Mouse (Mus musculus): Measurements from ENCODE around the gene Kcnk12. TPM values are rescaled to one million over a fixed set of nuclear protein-coding genes. Genes with fewer than 3 reads are reported as not detected.

Kcnk12 gene
- polyA plus RNA-seq, 1 experiment from 2014 or later: not detected

DNA sequence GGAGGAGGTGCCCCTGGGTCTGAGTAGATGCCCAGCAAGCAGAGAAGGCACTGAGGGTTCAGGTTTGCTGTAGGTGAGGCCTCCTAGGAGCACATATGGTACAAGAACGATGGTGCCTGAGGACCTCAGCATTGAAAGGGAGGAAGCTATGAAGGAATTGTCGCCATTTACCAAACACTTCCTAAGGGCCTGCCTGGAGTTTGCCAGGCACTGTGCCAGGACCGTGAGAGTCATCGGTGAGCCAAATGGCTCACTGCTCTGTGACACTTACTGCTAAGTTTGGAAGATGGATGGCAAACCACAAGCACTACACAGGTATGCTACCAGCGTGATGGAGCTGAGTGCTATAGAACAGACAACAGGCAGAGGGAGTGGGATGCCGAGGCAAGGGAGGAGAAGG lies 30.9 kb downstream of the Kcnk12 start:
- Histone ChIP-seq H3K4me2 (ENCODE audit: low read length) (no peak overlapping the region), H3K9ac (ENCODE audit: low read length) (no peak overlapping the region), H3K27ac (replicated peaks in 1 of 2; ENCODE audit: control insufficient read depth in 1 of 2, insufficient read depth in 1 of 2, low read depth in 2 of 2, low read length in 2 of 2) (no peak overlapping the region), H3K4me1 (ENCODE audit: control insufficient read depth in 2 of 2, insufficient read depth in 2 of 2, low read length in 2 of 2) (no peaks in the 10 kb centered on the region), H3K36me3 (ENCODE audit: control insufficient read depth, insufficient read depth, low read length) (no peaks in the 10 kb centered on the region), H3K27me3 (ENCODE audit: control insufficient read depth, insufficient read depth, low read length) (no peaks in the 10 kb centered on the region), H3K4me3 (ENCODE audit: control insufficient read depth in 1 of 2, insufficient read depth in 1 of 2, low read depth in 1 of 2, low read length in 2 of 2) (no peak overlapping the region), H3K9me3 (ENCODE audit: control insufficient read depth, low read length) (peaks cover 6% of the 10 kb centered on the region; the same call in 1 of the 2 replicates)
- no peak for ATAC-seq (ENCODE audit: insufficient number of reproducible peaks, insufficient read depth, low FRiP score, low read depth)
- 69% methylated on average over 6 of the region's 6 CpGs for WGBS

- Histone ChIP-seq H3K4me3 (ENCODE audit: control insufficient read depth in 1 of 2, insufficient read depth in 1 of 2, low read depth in 1 of 2, low read length in 2 of 2) (no peak overlapping the region), H3K4me2 (ENCODE audit: low read length) (no peak overlapping the region), H3K27ac (replicated peaks in 1 of 2; ENCODE audit: control insufficient read depth in 1 of 2, insufficient read depth in 1 of 2, low read depth in 2 of 2, low read length in 2 of 2) (no peak overlapping the region), H3K9ac (ENCODE audit: low read length) (no peak overlapping the region), H3K9me3 (ENCODE audit: control insufficient read depth, low read length) (peaks cover 6% of the 10 kb centered on the region; the same call in 1 of the 2 replicates), H3K27me3 (ENCODE audit: control insufficient read depth, insufficient read depth, low read length) (no peaks in the 10 kb centered on the region), H3K4me1 (ENCODE audit: control insufficient read depth in 2 of 2, insufficient read depth in 2 of 2, low read length in 2 of 2) (no peaks in the 10 kb centered on the region), H3K36me3 (ENCODE audit: control insufficient read depth, insufficient read depth, low read length) (no peaks in the 10 kb centered on the region)
- WGBS: 92% methylated on average over 11 of the region's 11 CpGs
- ATAC-seq (ENCODE audit: insufficient number of reproducible peaks, insufficient read depth, low FRiP score, low read depth): no peak
Measured at GRCm38 (mm10) chr17:87765031-87765430, 32.8 kb downstream of the Kcnk12 start.

GRCm38 (mm10) chr17:87763146-87763545 lies 34.6 kb downstream of the Kcnk12 start:
- 52% methylated on average over 7 of the region's 7 CpGs for WGBS
- Histone ChIP-seq H3K27ac (replicated peaks in 1 of 2; ENCODE audit: control insufficient read depth in 1 of 2, insufficient read depth in 1 of 2, low read depth in 2 of 2, low read length in 2 of 2) (no peak overlapping the region), H3K4me2 (ENCODE audit: low read length) (no peak overlapping the region), H3K27me3 (ENCODE audit: control insufficient read depth, insufficient read depth, low read length) (no peaks in the 10 kb centered on the region), H3K9me3 (ENCODE audit: control insufficient read depth, low read length) (no peaks in the 10 kb centered on the region), H3K4me1 (ENCODE audit: control insufficient read depth in 2 of 2, insufficient read depth in 2 of 2, low read length in 2 of 2) (no peaks in the 10 kb centered on the region), H3K36me3 (ENCODE audit: control insufficient read depth, insufficient read depth, low read length) (no peaks in the 10 kb centered on the region), H3K4me3 (ENCODE audit: control insufficient read depth in 1 of 2, insufficient read depth in 1 of 2, low read depth in 1 of 2, low read length in 2 of 2) (no peak overlapping the region), H3K9ac (ENCODE audit: low read length) (no peak overlapping the region)
- no peak for ATAC-seq (ENCODE audit: insufficient number of reproducible peaks, insufficient read depth, low FRiP score, low read depth)

DNA sequence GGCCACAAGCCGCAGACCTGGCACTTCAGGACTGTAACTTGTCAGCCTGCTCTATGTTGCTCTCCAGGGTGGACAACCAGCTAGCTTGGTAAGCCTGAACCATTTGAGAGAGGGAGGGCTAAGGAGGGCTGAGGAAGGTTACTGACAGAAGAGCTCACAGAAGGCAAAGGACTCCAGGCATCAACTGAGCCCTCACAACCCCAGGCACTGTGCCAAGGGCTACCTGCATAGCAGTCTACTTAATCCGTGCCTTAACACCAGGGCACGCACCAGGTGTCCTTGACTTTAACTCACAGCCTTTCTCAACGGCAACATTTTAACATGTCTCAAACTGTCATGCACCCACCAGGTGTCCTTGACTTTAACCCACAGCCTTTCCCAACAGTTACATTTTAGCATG lies 37.5 kb downstream of the Kcnk12 start:
- no peak overlapping the region for H3K4me3 ChIP-seq (ENCODE audit: control insufficient read depth in 1 of 2, insufficient read depth in 1 of 2, low read depth in 1 of 2, low read length in 2 of 2)
- no peaks in the 10 kb centered on the region for H3K27me3 ChIP-seq (ENCODE audit: control insufficient read depth, insufficient read depth, low read length)
- no peaks in the 10 kb centered on the region for H3K4me1 ChIP-seq (ENCODE audit: control insufficient read depth in 2 of 2, insufficient read depth in 2 of 2, low read length in 2 of 2)
- no peaks in the 10 kb centered on the region for H3K36me3 ChIP-seq (ENCODE audit: control insufficient read depth, insufficient read depth, low read length)
- no peak overlapping the region for H3K4me2 ChIP-seq (ENCODE audit: low read length)
- WGBS: 74% methylated on average over 4 of the region's 4 CpGs
- H3K27ac ChIP-seq (replicated peaks in 1 of 2; ENCODE audit: control insufficient read depth in 1 of 2, insufficient read depth in 1 of 2, low read depth in 2 of 2, low read length in 2 of 2): no peak overlapping the region
- no peaks in the 10 kb centered on the region for H3K9me3 ChIP-seq (ENCODE audit: control insufficient read depth, low read length)
- H3K9ac ChIP-seq (ENCODE audit: low read length): no peak overlapping the region
- ATAC-seq (ENCODE audit: insufficient number of reproducible peaks, insufficient read depth, low FRiP score, low read depth): no peak

- Histone ChIP-seq H3K9me3 (ENCODE audit: control insufficient read depth, low read length) (no peaks in the 10 kb centered on the region), H3K4me1 (ENCODE audit: control insufficient read depth in 2 of 2, insufficient read depth in 2 of 2, low read length in 2 of 2) (peaks cover 2 to 3% of the 10 kb centered on the region in 2 experiments; a peak in 1 of 4 replicates), H3K27me3 (ENCODE audit: control insufficient read depth, insufficient read depth, low read length) (peaks cover 60% of the 10 kb centered on the region), H3K27ac (replicated peaks in 1 of 2; ENCODE audit: control insufficient read depth in 1 of 2, insufficient read depth in 1 of 2, low read depth in 2 of 2, low read length in 2 of 2) (no peak overlapping the region), H3K36me3 (ENCODE audit: control insufficient read depth, insufficient read depth, low read length) (no peaks in the 10 kb centered on the region), H3K4me3 (ENCODE audit: control insufficient read depth in 1 of 2, insufficient read depth in 1 of 2, low read depth in 1 of 2, low read length in 2 of 2) (peak overlapping the region; percentile 57 to 61), H3K9ac (ENCODE audit: low read length) (peak overlapping the region; percentile 50), H3K4me2 (ENCODE audit: low read length) (peak overlapping the region; percentile 98)
- WGBS: under 1% methylated on average over 101 of the region's 101 CpGs
- peak; percentile 50 for ATAC-seq (ENCODE audit: insufficient number of reproducible peaks, insufficient read depth, low FRiP score, low read depth)
Measured at GRCm38 (mm10) chr17:87745926-87746888, 51.6 kb downstream of the Kcnk12 start.

DNA sequence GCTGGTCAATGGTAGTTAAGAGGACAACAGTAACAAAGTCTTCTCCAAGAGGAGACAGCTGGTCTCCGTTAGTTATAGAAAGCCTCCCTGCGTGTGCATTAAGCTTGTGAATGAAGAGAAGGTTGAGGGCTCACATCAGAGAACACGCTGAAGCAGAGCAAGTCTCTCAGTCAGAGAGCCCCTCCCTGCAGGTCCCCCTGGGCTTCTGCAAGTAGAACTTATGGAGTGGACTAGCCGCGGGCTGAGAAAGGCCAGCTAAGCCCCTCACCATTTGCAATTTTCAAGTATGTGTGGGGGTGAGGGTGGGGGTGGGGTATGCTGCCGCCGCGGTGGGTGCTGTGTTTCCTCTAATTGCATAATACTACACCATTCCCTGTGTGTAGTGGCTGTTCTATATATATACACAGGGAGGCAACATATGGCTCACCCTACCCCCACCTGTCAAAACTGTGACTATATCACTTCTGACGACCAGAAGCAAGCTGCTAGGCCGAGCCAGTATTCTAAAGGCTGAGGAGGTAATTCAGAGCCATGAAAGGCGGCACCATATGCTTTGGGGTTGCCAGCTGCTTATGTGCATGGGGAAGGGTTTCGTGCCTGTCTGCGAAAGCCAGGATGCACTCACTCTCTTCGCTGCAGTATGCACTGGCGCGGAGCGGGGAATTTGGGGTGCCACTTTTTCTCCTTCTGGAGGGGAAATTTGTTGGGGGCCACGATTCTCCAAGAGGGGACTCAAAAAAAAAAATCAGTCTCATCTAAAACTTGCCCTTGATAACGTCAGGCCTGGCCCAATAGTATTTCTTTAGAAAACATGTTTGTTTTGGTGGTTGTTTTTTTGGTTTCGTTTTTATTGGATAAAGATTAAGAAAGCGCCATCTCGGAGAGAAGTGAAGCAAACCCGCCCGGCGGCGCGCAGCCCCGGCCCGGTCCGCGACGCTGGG lies 52.5 kb downstream of the Kcnk12 start:
- no peak overlapping the region for H3K27ac ChIP-seq (replicated peaks in 1 of 2; ENCODE audit: control insufficient read depth in 1 of 2, insufficient read depth in 1 of 2, low read depth in 2 of 2, low read length in 2 of 2)
- ATAC-seq (ENCODE audit: insufficient number of reproducible peaks, insufficient read depth, low FRiP score, low read depth): no peak

DNA sequence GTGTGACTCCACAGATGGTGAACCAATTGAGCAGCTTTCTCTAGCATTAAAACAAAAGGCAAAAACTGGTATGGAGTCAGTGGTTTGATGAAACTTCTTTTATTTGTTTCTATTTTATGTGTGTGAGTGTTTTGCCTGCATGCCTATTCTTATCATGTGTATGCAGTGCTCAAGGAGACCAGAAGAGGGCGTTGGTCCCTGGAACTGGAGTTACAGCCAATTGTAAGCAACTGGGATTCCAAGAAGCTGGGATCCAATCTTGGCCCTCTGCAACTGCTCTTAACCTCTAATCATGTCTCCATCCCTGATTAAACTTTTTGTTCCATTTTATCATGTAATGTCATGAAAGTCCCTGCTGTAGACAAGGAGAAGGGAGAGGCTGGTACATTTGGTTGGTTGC lies 58.0 kb downstream of the Kcnk12 start:
- H3K4me3 ChIP-seq (ENCODE audit: control insufficient read depth in 1 of 2, insufficient read depth in 1 of 2, low read depth in 1 of 2, low read length in 2 of 2): no peak overlapping the region
- 34% methylated on average over 1 of the region's 1 CpGs for WGBS
- no peak overlapping the region for H3K27ac ChIP-seq (replicated peaks in 1 of 2; ENCODE audit: control insufficient read depth in 1 of 2, insufficient read depth in 1 of 2, low read depth in 2 of 2, low read length in 2 of 2)
- H3K9me3 ChIP-seq (ENCODE audit: control insufficient read depth, low read length): no peaks in the 10 kb centered on the region
- H3K9ac ChIP-seq (ENCODE audit: low read length): no peak overlapping the region
- peaks cover 23% of the 10 kb centered on the region for H3K27me3 ChIP-seq (ENCODE audit: control insufficient read depth, insufficient read depth, low read length)
- ATAC-seq (ENCODE audit: insufficient number of reproducible peaks, insufficient read depth, low FRiP score, low read depth): no peak
- no peaks in the 10 kb centered on the region for H3K4me1 ChIP-seq (ENCODE audit: control insufficient read depth in 2 of 2, insufficient read depth in 2 of 2, low read length in 2 of 2)
- H3K36me3 ChIP-seq (ENCODE audit: control insufficient read depth, insufficient read depth, low read length): no peaks in the 10 kb centered on the region
- H3K4me2 ChIP-seq (ENCODE audit: low read length): no peak overlapping the region

More for the DNA sequence above, 52.5 kb downstream of the Kcnk12 start:
- H3K4me1 ChIP-seq (ENCODE audit: control insufficient read depth in 2 of 2, insufficient read depth in 2 of 2, low read length in 2 of 2): peaks cover 2 to 3% of the 10 kb centered on the region in 2 experiments; a peak in 1 of 4 replicates
- H3K9ac ChIP-seq (ENCODE audit: low read length): peak overlapping the region; percentile 50
- H3K27me3 ChIP-seq (ENCODE audit: control insufficient read depth, insufficient read depth, low read length): peaks cover 60% of the 10 kb centered on the region
- H3K4me3 ChIP-seq (ENCODE audit: control insufficient read depth in 1 of 2, insufficient read depth in 1 of 2, low read depth in 1 of 2, low read length in 2 of 2): peak overlapping the region; percentile 57 to 61
- WGBS: 9% methylated on average over 32 of the region's 32 CpGs
- H3K9me3 ChIP-seq (ENCODE audit: control insufficient read depth, low read length): no peaks in the 10 kb centered on the region
- H3K4me2 ChIP-seq (ENCODE audit: low read length): peak overlapping the region; percentile 98
- no peaks in the 10 kb centered on the region for H3K36me3 ChIP-seq (ENCODE audit: control insufficient read depth, insufficient read depth, low read length)
